Mouse (Mus musculus): ENCODE data around the gene Akap8l.

Gene Akap8l

GRCm38 (mm10) chr17:32358192-32358942, 8.0 kb upstream of the Akap8l start:
- peak; percentile 32 for DNase-seq (ENCODE audit: low read depth, low spot score)

DNA sequence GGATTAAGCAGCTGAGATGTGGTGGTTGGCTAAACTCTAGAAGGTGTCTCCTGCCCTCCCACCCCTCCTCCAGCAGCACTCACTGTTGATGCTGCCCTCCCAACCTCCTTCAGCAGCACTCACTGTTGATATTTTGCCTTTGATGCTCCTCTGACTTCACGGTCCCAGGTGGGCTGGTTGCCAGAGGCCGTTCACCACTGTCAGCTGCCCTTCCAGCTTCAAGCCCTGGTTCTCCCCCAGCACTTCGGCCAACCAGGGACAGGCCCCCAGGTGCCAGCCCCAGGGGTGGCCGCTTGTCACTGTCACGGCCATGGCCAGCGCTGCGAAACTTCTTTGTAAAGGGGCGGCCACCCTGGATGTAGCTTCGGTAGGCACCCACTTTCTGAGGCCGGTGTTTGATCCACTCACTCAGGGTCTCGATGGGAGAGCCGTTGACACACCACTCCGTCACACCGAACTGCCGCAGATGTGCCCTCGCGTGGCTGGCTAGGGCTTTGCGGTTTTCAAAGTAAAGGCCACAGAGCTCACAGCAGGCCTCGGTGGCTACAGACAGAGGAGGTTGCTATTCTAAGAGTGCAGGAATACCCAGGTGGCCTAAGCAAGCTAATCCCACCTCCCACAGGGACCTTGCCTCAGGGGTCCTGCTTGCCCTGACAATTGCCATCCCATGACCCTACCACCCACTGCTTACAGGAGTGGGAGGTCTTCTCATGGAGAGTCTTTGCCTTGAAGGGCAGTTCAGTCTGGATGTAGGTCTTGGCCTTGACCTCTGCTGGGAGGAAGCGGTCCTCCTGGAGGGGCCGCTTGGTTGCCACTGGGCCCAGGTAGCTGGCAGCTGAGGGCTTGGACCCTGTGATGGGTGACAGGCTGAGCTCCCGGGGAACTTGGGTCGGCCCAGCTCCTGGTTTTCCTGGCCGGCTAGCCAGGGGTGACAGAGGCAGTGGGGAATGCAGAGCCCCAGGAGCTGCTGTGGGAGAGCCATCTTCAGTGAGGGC, 6.7 kb upstream of the Akap8l start:
- no peak for DNase-seq (ENCODE audit: low read depth, low spot score)

GRCm38 (mm10) chr17:32356281-32356680, 5.9 kb upstream of the Akap8l start:
- no peak for DNase-seq (ENCODE audit: low read depth, low spot score)

DNA sequence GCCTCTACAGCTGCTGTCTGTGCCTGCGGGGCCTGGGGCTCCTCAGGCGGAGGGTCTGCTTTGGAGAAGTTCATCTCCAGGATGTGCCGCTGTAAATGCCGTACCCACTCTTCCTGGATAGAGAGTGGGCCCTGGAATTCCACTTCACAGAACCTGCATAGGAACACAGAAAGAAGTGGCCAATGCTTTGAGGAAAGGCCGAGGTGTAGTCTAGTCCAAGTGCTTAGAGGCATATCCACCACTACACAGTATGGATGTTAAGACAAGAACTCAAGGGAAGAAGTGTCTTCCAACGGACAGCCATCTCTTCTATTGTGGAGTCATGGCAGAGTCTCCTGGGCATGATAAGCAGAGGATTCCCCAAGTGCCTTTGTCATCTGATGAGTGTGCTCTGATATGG, 4.6 kb upstream of the Akap8l start:
- no peak for DNase-seq (ENCODE audit: low read depth, low spot score)

- DNase-seq (ENCODE audit: low read depth, low spot score): no peak
Observed at GRCm38 (mm10) chr17:32354211-32354610, 3.8 kb upstream of the Akap8l start.

DNA sequence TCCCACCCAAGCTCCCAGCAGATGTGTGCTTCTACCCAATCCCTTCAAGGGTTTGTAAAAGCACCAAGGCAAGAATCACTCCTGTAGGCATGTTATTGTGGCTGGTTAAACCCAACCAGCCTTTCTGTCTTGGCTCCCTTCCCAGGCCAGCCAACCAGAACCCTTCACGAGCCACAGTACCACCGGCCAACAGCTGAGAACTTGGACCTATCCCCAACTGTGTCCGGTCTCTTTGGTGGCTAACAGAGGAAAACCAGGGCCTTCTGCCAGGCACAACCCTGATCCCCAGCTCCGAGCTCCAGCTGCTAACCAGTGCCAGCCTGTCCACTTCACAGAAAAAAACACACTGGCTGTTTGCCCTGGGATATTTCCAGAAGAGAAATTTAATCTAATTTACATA, 3.3 kb upstream of the Akap8l start:
- DNase-seq (ENCODE audit: low read depth, low spot score): peak; percentile 59

GRCm38 (mm10) chr17:32351726-32352125, 1.3 kb upstream of the Akap8l start:
- no peak for DNase-seq (ENCODE audit: low read depth, low spot score)

GRCm38 (mm10) chr17:32351269-32351668, 862 bp upstream of the Akap8l start:
- no peak for DNase-seq (ENCODE audit: low read depth, low spot score)

DNA sequence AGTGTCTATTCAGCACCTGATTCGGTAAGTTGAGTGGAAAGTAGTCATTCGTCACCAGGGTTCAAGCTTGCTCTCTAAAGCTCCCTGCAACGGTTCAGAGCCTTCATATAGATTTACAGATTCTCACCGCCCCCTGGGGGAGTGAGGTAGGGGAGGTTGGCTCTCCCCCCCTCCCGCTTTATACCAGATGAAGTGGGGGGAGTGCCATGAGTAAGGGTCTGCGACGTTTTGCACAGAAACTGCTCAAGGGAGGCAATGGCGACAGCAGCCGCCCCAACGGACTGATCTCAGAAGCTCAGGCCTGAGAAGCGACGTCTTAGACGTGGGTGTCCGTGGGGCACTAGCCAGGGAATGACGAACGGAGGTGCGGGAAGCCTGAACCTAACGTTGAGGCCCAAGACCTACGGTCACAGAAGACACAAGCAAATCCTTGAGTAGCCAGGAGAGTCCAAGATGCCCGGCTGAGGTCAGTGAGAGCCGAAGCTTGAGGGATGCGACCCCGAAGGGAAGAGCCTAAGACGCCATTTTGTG, 491 bp downstream of the Akap8l start:
- peak; percentile 36 for DNase-seq (ENCODE audit: low read depth, low spot score)

DNA sequence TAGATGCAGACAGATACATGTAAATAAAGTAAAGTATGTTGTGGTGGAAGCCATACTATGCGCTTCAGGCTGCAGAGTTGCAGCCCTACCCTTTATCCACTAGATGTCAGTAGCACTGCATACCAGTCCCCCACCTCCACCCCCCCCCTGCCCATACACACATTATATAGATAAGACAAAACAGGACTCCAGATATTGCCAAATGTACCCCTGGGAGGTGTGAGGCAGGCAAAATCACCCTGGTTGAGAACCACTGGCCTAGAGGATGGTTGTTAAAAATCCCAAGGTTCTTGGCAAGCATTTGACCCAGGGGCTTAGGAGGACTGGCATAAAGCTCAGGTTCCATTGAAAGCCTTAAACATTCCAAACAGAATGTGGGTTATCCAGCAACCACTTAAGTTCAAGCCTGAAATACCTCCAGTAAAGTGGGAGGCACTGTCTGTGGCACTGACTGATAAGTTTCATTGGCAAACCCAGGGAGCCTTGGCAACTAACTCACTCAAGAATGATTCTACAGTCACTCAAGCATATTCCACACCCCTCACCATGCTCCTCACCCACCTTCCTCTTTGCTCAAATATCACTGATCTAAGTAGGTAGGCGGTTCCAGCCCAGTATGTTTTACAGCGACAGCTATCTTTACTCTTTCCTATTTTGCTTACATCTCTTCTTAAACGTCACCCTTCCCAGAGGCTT, 1.2 kb downstream of the Akap8l start:
- DNase-seq (ENCODE audit: low read depth, low spot score): peak; percentile 71

- no peak for DNase-seq (ENCODE audit: low read depth, low spot score)
Observed at GRCm38 (mm10) chr17:32348406-32348805, 2.0 kb downstream of the Akap8l start.

- no peak for DNase-seq (ENCODE audit: low read depth, low spot score)
Observed at GRCm38 (mm10) chr17:32341102-32341501, 9.3 kb downstream of the Akap8l start.

DNA sequence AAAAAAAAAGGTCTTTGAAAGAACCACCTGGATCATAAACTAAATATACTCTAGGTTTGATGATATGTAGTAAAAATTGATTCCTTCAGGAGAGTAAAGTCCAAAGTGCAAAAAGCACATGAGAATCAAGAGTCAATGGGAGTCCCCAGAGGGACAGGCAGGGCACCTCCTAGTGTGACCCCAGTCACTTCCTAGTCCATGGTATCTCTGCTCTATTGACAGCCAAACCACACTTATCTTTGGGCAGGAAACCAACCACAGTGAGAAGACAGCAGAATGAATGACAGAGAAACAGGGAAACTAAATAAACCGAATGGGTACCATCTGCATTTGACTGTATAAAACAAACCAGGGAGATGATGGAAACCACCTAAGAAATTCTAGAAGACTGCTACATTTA, 10.3 kb downstream of the Akap8l start:
- no peak for DNase-seq (ENCODE audit: low read depth, low spot score)

- peak; percentile 19 for DNase-seq (ENCODE audit: low read depth, low spot score)
Observed at GRCm38 (mm10) chr17:32335869-32336268, 14.5 kb downstream of the Akap8l start.

- no peak for DNase-seq (ENCODE audit: low read depth, low spot score)
Observed at GRCm38 (mm10) chr17:32334921-32335320, 15.5 kb downstream of the Akap8l start.

DNA sequence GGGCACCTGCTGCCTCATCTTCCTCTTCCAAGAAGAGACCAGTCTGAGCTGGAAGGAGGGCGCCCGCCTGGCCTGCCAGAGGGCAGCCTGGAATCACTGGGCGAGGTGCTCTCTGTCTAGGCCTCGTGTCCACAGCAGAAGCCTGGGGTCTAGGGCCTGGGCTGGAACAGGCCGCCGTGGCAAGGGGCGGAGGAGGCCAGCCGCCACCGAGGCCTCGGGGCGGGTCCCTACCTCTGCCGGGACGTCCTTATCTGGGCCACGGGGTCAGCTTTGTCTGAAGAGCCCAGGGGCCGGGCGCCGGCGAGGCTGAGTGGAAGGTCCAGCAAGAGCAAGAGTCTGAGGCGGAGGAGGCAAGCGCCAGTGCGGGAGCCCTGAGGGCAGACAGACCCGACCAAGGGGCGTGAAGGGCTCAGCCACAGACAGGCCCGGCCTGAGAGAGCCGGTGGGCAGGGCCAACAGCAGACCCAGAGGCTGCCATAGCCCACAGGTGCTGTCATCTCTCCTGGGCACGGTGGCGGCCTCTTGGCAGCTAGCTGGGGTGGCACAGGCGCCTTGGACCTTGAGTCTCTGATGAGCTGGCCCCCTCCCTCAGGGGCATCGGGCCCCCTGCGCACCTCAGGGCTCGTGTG, 16.6 kb downstream of the Akap8l start:
- DNase-seq (ENCODE audit: low read depth, low spot score): no peak

DNA sequence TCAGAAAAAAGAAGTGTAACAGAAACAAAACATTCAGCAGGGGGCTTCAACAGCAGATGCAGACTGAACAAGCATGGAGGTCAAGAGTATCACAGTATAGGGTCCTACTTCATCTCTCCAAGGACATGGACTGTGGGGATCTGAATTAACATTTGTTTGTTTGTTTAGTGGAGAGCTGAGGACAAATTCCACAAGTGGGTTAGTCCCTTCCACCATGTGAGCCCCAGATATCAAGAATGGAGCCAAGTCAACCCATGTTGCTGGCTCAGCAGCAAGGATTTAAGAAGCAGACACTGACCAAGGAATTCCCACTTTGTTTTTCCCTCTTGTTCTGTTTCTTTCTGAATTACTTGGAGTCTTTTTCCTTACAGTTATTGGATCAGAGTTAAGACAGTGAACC, 22.9 kb downstream of the Akap8l start:
- no peak for DNase-seq (ENCODE audit: low read depth, low spot score)

- DNase-seq (ENCODE audit: low read depth, low spot score): no peak
Observed at GRCm38 (mm10) chr17:32322809-32323208, 27.6 kb downstream of the Akap8l start.

- DNase-seq (ENCODE audit: low read depth, low spot score): peak; percentile 6
Observed at GRCm38 (mm10) chr17:32321836-32322235, 28.6 kb downstream of the Akap8l start.

- no peak for DNase-seq (ENCODE audit: low read depth, low spot score)
Observed at GRCm38 (mm10) chr17:32321390-32321734, 29.0 kb downstream of the Akap8l start.
